Comparison of ENCODE assay signal across 10 mouse cellular contexts in genomic region chr4:123758306-123758705, GRCm38 (mm10). TPM values are rescaled to one million over a fixed set of nuclear protein-coding genes. Genes with fewer than 3 reads are reported as not detected.
DNase-seq lines count a peak whose midpoint lies in the region; ATAC-seq and TF ChIP-seq lines count a peak whose summit lies in the region.
"Had no signal": no experiment of that assay in that cellular context is flagged by ENCODE, and none has a peak within 500 bp of the region (broad histone marks: within the 10 kb centered on the region; RNA-seq: fewer than 3 reads in every experiment).

No protein-coding gene starts in this region.

- peak; percentile 58 for TF ChIP-seq CTCF in midbrain, postnatal 0 days (IDR thresholded peaks at IDR 0.05)

- H3K27me3 ChIP-seq in midbrain, postnatal 0 days (ENCODE audit: insufficient read depth, low read length), result no peaks in the 10 kb centered on the region
- H3K27me3 ChIP-seq in midbrain, embryonic 11.5 days (ENCODE audit: control insufficient read depth, insufficient read depth, low read length), result no peaks in the 10 kb centered on the region
- H3K27me3 ChIP-seq in forebrain, embryonic 16.5 days (replicated peaks; ENCODE audit: control insufficient read depth, insufficient read depth, low read length), result no peaks in the 10 kb centered on the region
- H3K27me3 ChIP-seq: midbrain, embryonic 13.5 days had no signal

- H3K4me1 ChIP-seq in midbrain, postnatal 0 days (ENCODE audit: insufficient read depth, low read length), result no peaks in the 10 kb centered on the region
- no peaks in the 10 kb centered on the region for H3K4me1 ChIP-seq in midbrain, embryonic 11.5 days (ENCODE audit: control insufficient read depth, insufficient read depth, low read length)
- H3K4me1 ChIP-seq in forebrain, embryonic 16.5 days (replicated peaks; ENCODE audit: control insufficient read depth, insufficient read depth, low read length), result no peaks in the 10 kb centered on the region
- H3K4me1 ChIP-seq: midbrain, embryonic 13.5 days had no signal

- H3K9me3 ChIP-seq in midbrain, postnatal 0 days (ENCODE audit: low read length), result no peaks in the 10 kb centered on the region
- no peaks in the 10 kb centered on the region for H3K9me3 ChIP-seq in midbrain, embryonic 11.5 days (ENCODE audit: control insufficient read depth, low read length)
- no peaks in the 10 kb centered on the region for H3K9me3 ChIP-seq in forebrain, embryonic 16.5 days (ENCODE audit: control insufficient read depth, low read length)
- H3K9me3 ChIP-seq: midbrain, embryonic 13.5 days had no signal

- DNase-seq in embryo, embryonic 10 days (ENCODE audit: low spot score), result peak; percentile 42
- DNase-seq in embryo, embryonic 9.5 days (ENCODE audit: extremely low spot score), result no peak
- peak; percentile 38 for DNase-seq in midbrain, postnatal 0 days (ENCODE audit: low spot score)
- no peak for DNase-seq in midbrain, embryonic 11.5 days (ENCODE audit: low spot score, missing footprints)
- peak; percentile 46 for DNase-seq in kidney, adult 9 months
- peak; percentile 8 for DNase-seq in retina, postnatal 7 days (ENCODE audit: low read depth, low spot score)

- H3K27ac ChIP-seq in midbrain, postnatal 0 days (ENCODE audit: low read depth, low read length), result no peak overlapping the region
- H3K27ac ChIP-seq in midbrain, embryonic 11.5 days (ENCODE audit: low read depth, low read length), result no peak overlapping the region
- no peak overlapping the region for H3K27ac ChIP-seq in forebrain, embryonic 16.5 days (ENCODE audit: low read length)
- H3K27ac ChIP-seq: midbrain, embryonic 13.5 days had no signal

- H3K4me3 ChIP-seq in midbrain, postnatal 0 days (ENCODE audit: low read depth, low read length), result no peak overlapping the region
- H3K4me3 ChIP-seq in midbrain, embryonic 11.5 days (ENCODE audit: low read depth, low read length), result no peak overlapping the region
- no peak overlapping the region for H3K4me3 ChIP-seq in forebrain, embryonic 16.5 days (replicated peaks; ENCODE audit: low read length)
- H3K4me3 ChIP-seq: erythroblast, embryonic 14.5 days; midbrain, embryonic 13.5 days had no signal

- ATAC-seq in midbrain, postnatal 0 days (ENCODE audit: low FRiP score), result no peak
- no peak for ATAC-seq in midbrain, embryonic 11.5 days (ENCODE audit: low FRiP score)
- ATAC-seq in erythroblast, adult 5-6 weeks (replicated peaks; ENCODE audit: low FRiP score, poor library complexity, severe bottlenecking), result no peak
- no peak for ATAC-seq in forebrain, embryonic 16.5 days
- ATAC-seq: midbrain, embryonic 13.5 days had no signal

- H3K4me2 ChIP-seq in midbrain, postnatal 0 days (ENCODE audit: low read depth, low read length, poor library complexity, severe bottlenecking), result no peak overlapping the region
- H3K4me2 ChIP-seq in midbrain, embryonic 11.5 days, result no peak overlapping the region
- no peak overlapping the region for H3K4me2 ChIP-seq in forebrain, embryonic 16.5 days (ENCODE audit: low read length)
- H3K4me2 ChIP-seq: midbrain, embryonic 13.5 days had no signal

- no peak overlapping the region for H3K9ac ChIP-seq in midbrain, postnatal 0 days (replicated peaks; ENCODE audit: low read length, poor library complexity, severe bottlenecking)
- H3K9ac ChIP-seq in midbrain, embryonic 11.5 days (ENCODE audit: low read length), result no peak overlapping the region
- no peak overlapping the region for H3K9ac ChIP-seq in forebrain, embryonic 16.5 days (replicated peaks; ENCODE audit: low read depth, low read length)
- H3K9ac ChIP-seq: midbrain, embryonic 13.5 days had no signal

- 59% methylated on average over 4 of the region's 4 CpGs for WGBS in midbrain, postnatal 0 days
- WGBS in midbrain, embryonic 11.5 days, result 62% methylated on average over 4 of the region's 4 CpGs
- WGBS in forebrain, embryonic 16.5 days, result 66% methylated on average over 4 of the region's 4 CpGs

- H3K36me3 ChIP-seq in midbrain, postnatal 0 days (ENCODE audit: insufficient read depth, low read length), result no peaks in the 10 kb centered on the region
- H3K36me3 ChIP-seq in midbrain, embryonic 11.5 days (ENCODE audit: control insufficient read depth, insufficient read depth, low read length), result no peaks in the 10 kb centered on the region
- H3K36me3 ChIP-seq in forebrain, embryonic 16.5 days (ENCODE audit: control insufficient read depth, insufficient read depth), result no peaks in the 10 kb centered on the region
- H3K36me3 ChIP-seq: midbrain, embryonic 13.5 days had no signal

RNA-seq across cellular contexts. Expression of gene Akirin1, which starts 8.2 kb away (rescaled TPM):
- total RNA-seq in midbrain, postnatal 0 days (2014; rRNA removed), result 60.5 and 72.6 TPM in 2 replicates
- polyA plus RNA-seq in midbrain, postnatal 0 days (2015; fragmentation: Nextera tagmentation; extraction: Ambion mirVana), result 80.2 and 91.5 TPM in 2 replicates
- polyA plus RNA-seq in midbrain, embryonic 11.5 days (2014; fragmentation: Nextera tagmentation; extraction: Ambion mirVana), result 108 and 120 TPM in 2 replicates
- 17.5 and 27.4 TPM in 2 replicates for total RNA-seq in erythroblast, adult 5-6 weeks (2015; ENCODE audit: low replicate concordance)
- 9.3 and 34.0 TPM in 2 replicates for total RNA-seq in erythroblast, adult 5-6 weeks (2017; ENCODE audit: low replicate concordance)
- 74.1 and 74.6 TPM in 2 replicates for polyA plus RNA-seq in forebrain, embryonic 16.5 days (2015; fragmentation: Nextera tagmentation; extraction: Ambion mirVana)

RNA-seq across cellular contexts. Expression of gene Rhbdl2, which starts 29.4 kb away (rescaled TPM):
- total RNA-seq in midbrain, postnatal 0 days (2014; rRNA removed), result 1.2 and 2.2 TPM in 2 replicates
- 1.4 and 1.5 TPM in 2 replicates for polyA plus RNA-seq in midbrain, postnatal 0 days (2015; fragmentation: Nextera tagmentation; extraction: Ambion mirVana)
- polyA plus RNA-seq in midbrain, embryonic 11.5 days (2014; fragmentation: Nextera tagmentation; extraction: Ambion mirVana), result 0.30 and 0.44 TPM in 2 replicates
- total RNA-seq in erythroblast, adult 5-6 weeks (2015; ENCODE audit: low replicate concordance), result not detected in 2 replicates
- not detected in 2 replicates for total RNA-seq in erythroblast, adult 5-6 weeks (2017; ENCODE audit: low replicate concordance)
- 1.1 and 1.4 TPM in 2 replicates for polyA plus RNA-seq in forebrain, embryonic 16.5 days (2015; fragmentation: Nextera tagmentation; extraction: Ambion mirVana)
- polyA plus RNA-seq: erythroblast, embryonic 14.5 days had no signal

RNA-seq across cellular contexts. Expression of gene Ndufs5, which starts 40.3 kb away (rescaled TPM):
- total RNA-seq in midbrain, postnatal 0 days (2014; rRNA removed), result 141 and 145 TPM in 2 replicates
- polyA plus RNA-seq in midbrain, postnatal 0 days (2015; fragmentation: Nextera tagmentation; extraction: Ambion mirVana), result 588 and 616 TPM in 2 replicates
- polyA plus RNA-seq in midbrain, embryonic 11.5 days (2014; fragmentation: Nextera tagmentation; extraction: Ambion mirVana), result 301 and 315 TPM in 2 replicates
- 25.3 and 32.9 TPM in 2 replicates for total RNA-seq in erythroblast, adult 5-6 weeks (2015; ENCODE audit: low replicate concordance)
- 27.9 and 29.0 TPM in 2 replicates for total RNA-seq in erythroblast, adult 5-6 weeks (2017; ENCODE audit: low replicate concordance)
- 348 and 362 TPM in 2 replicates for polyA plus RNA-seq in forebrain, embryonic 16.5 days (2015; fragmentation: Nextera tagmentation; extraction: Ambion mirVana)

Comparison
In these comparisons a context has a peak if more than half of its experiments do, and no peak if none do; other contexts are left out.
1. DNase-seq: peak in embryo, embryonic 10 days (single experiment), midbrain, postnatal 0 days (single experiment), kidney, adult 9 months (single experiment) and retina, postnatal 7 days (single experiment); none in embryo, embryonic 9.5 days (single experiment) and midbrain, embryonic 11.5 days (single experiment).